Mouse (Mus musculus): ENCODE measurements around the gene Kyat1.

The Kyat1 gene

DNA sequence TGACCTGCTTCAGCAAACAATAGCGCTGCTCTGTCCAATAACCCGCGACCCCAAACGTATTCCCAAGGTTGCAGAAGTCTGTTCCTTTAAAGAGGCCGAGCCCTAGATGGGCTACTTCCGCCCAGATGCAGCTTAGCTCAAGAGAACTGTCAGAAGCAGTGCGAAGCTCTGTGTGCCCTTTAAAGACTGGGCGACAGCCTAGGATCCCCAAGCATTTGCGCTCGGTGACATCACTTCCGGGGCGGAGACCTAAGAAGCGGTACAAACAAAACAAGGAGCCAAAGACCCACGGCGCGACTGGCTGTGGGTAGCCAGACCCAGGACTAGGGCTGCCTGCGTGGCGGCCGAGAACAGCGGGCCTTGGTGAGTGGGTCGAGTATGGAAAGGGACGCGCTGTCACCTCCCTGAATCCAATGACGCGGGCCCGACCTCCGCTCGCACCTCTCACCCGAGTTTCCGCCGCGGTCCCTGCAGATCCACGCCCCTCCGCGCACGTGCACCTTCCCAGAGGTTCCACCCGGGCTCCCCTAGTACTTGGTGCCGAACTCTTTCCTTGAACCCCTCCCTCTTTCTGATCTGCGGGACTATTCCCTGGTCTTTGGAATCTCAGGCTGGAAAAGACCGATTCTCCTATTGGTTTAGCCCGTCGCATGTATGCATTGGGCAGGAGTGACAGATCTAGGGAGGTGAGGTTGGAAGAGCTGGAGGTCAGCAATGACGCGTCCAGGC lies at the start of gene Kyat1:
Gene Kyat1 (minus strand): TSS at position 219 of the 729 bp plus-strand sequence.
- peak; percentile 91 for DNase-seq (ENCODE audit: low spot score)

DNA sequence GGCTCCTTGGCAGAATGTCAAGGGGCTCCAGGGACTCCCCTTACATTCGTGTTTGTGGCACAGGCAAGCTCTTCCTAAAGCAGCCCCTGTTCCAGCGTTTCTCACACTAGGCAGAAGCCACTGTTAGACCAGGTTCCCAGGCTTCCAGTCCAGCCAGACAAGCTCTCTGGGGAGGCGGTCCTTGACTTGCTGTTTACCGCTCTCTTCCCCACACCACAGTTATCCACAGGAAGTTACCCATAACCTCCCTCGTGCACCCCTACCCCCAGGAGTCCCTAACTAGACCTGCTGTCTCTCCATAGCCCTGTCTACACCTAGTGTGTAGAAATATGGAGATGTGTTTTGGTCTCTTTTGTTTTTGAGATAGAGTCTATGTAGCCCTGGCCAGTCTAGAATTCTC lies 48.2 kb upstream of the Kyat1 start:
- DNase-seq (ENCODE audit: low spot score): no peak

DNA sequence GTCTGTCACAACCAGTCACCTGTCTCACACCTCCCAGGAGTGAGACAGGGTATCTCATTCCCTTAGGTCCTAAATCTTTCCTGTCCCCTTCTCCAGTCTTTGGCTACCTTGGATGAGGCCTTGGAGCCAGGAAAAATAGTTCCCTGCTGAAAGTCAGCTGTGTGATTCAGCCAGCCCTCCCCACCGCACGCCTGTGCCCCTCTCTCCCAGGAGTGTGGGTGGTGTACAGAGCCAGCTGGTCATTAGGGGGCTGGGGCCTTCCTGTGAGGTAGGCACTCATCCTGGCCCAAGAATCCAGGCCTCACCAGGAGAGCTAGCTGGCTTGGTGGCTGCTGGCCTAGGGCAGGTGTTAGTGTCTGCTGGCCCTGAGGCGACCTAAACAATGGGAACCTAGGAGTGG lies 46.9 kb upstream of the Kyat1 start:
- no peak for DNase-seq (ENCODE audit: low spot score)

DNA sequence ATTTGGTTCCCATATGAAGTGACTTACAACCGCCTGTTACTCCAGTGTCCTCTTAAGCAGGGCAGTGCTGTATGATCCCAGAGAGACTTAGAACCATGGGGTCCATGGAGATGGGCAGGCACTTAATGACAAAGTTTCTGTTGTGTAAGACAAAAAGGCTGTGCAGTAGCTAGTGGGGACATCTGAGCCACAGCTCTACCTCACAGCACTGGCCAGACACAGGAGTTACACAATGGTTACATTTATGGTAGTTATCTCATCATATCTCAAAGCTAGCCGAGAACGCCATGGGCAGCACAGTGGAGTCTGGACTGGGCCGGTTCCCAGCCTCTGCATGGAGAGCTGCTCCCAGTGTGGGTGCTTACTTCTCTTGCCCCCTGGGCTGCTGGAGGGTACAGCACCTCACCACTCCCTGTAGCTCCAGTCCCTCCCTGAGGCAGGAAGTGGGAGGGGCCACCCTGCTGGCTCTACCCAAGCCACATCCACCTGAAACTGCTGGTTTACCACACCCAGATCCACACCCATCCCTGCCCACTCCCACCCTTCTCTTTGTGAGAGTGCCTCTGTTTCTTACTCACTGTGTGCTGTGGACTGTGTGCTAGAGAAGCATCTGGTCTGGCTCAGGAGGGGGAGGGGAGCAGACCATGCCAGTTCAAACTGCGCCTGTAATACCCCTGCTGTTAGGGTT lies 45.9 kb upstream of the Kyat1 start:
- DNase-seq (ENCODE audit: low spot score): peak; percentile 57

DNA sequence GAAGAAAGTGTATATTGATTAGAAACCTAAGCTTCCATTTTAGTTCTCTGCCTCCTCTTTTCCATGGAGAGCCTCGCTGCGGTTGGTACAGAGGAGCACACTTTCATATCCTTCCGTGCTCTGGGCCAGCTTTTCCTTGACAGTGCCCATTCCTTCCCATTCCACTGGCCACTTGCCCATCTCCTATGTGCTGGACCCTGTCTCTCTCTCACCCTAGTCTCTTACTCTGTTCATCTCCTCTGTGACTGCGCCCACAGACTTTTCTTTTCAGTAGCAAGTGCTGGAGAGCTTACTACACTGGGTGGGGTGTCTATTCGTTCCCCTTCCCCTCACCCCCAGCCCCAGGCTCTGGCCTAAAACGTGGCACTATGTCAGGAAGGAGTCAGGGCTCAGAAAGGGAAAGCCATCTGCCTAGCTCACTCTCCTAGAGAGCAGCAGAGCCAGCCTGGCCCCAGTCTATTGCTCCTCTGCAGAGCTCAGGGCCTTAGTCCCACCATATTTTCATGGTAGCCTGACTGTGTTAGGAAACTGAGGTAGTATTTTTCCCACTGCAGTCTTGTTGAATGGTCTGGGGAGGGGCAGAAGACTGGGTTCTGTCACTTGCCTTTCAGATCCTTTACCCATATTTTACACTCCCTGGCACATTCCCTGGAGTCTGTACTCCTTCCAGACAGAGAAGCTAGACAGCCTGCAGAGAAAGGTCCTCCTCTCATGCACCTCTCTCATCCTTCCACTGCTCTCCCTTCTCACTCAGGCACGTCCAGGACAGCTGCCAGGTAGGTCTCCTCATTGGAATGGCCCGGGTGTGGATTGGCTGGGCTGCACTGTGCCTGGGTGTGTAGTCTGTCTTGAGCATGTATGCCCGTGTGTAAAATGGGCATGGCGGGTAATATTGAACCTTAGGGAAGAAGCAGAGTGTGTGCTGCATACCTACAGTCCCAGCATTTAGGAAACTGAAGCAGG lies 44.8 kb upstream of the Kyat1 start:
- no peak for DNase-seq (ENCODE audit: low spot score)

DNA sequence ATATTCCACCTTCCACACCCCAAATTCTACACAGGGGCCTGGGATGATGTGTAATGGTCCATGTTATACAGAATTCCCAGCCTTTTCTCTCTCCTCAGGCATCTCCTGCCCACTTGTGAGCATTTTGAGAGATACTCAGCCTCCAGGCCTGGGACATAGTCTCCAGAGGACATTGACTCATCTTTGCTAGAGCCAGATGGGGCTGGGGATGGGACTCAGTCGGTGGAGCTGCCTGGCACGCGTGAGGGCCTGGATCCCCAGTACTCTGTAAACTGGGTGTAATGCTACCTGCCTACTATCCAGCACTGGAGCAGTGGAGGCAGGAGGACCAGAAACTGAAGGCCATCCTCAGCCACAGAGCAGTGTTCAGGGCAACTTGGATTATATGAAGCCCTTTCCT lies 43.5 kb upstream of the Kyat1 start:
- no peak for DNase-seq (ENCODE audit: low spot score)

DNA sequence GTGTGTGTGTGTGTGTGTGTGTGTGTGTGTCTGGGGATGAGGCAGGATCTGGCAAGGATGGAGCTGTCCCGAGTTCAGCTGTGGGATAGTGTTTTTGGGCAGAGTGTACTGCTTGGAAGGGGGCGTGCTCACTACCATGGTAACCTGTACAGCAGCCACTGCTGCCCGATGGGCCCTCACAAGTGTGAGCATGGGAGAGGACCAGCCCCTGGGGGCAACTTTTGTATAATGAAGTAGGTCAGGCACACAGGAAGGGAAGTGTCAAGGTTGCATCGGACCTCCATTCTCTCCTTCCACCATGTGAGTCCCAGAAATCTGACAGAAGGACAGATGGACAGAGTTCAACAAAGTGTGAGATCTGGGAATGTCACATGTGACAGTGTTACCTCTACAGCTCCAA lies 42.0 kb upstream of the Kyat1 start:
- no peak for DNase-seq (ENCODE audit: low spot score)

DNA sequence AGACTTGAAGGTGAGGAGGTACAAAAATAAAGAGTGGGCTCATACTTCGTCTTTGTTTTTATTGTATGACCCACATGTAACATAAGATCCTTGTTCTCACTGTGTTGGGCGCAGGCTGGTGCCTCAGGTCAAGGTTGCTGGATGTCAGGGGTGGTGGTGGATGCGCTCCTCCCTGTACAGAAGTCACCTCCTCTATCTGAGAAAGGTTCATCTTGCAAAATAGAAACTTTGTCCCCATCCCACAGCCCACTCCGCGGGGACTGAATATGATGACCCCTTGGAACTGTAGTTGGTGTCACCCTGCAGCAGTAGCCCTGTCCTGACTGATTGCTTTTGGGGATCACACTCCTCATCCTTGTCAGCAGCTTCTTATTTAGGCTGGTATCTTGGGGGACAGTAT lies 41.4 kb upstream of the Kyat1 start:
- no peak for DNase-seq (ENCODE audit: low spot score)

DNA sequence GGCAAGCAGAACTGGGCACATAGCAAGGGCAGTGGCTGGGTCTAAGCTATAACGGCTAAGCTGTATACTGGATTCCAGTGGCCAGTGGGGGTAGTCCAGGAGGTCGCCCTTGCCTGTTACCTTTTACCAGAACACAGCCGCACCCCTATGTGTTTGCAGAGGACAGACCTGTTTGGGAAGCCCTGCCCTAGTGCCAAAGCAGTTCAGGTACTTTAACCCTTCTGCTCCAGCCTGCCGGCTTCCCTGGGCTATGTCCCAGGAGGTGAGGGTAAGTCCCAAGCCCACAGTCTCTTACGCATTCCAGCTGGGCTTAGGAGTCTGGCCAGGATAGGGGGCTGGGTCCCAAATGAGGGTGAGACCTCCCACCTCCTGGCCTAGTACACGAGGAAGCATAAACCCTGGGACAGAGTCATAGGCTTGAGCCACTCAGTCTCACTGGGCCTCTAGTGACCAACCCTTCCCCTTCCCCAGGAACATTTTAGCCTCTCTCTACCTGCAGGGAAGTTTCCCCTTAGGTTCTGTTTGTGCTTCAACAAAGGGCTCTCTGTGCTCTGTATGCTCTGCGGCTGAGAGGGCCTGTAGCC lies 39.0 kb upstream of the Kyat1 start:
- DNase-seq (ENCODE audit: low spot score): no peak

DNA sequence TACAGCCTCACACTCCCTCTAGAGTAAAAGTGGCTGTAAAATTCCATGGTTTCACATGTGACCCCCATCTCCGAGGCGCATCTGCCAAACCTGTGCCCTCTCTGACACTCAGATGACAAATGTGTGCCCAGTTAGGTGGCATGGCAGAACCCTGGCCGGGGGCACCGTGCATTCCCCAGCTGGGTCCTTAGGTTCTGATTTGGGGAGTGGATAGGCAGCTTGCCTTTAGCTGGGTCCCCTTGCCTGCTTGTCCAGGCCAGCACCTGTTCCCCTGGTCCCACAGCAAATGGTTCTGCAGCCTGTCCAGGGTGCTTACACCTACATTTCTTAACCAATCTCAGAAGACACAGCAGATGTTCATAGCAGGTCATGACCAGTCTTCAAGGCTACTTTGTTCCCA lies 37.7 kb upstream of the Kyat1 start:
- DNase-seq (ENCODE audit: low spot score): no peak

DNA sequence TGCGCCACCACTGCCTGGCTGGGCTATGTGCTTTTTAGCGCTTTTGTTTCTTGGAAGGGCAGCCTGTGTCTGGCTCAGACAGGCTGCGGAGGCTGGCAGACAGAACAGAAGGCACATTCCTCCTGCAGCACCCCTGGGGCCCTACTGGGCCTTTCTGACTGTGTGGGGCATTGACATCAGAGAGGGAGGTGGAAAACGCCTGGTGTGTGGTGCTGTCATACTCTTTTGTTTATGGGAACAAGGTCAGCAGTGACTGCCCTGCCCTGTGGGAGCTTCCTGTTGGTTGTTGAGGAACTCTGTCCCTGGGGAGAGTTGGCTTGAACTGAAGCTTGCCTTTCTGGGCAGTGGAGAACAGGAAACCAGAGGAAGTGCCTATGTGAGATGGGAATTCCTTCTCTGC lies 36.9 kb upstream of the Kyat1 start:
- no peak for DNase-seq (ENCODE audit: low spot score)

DNA sequence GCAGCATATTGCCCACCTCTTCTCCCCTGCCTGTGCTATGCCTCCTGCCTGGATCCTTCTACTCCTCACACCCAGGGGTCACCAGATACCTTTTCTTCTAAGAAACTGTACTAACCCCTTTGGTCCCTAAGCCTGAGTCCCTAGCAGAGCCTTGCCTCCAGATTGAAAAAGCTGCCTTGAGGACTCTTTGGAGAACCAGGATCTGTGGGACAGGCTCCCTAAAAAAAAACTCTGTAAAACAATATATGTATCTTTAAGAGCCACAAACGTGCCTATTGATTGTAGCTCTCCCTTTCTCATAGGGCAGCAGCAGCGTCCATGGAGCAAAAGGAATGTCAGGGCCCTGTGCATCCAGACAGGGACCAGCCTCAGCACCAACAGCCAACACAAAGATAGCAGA lies 34.6 kb upstream of the Kyat1 start, which contains the start of gene Gm28035:
Gene Gm28035 (plus strand): TSS at position 301 of the 400 bp plus-strand sequence.
- no peak for DNase-seq (ENCODE audit: low spot score)

DNA sequence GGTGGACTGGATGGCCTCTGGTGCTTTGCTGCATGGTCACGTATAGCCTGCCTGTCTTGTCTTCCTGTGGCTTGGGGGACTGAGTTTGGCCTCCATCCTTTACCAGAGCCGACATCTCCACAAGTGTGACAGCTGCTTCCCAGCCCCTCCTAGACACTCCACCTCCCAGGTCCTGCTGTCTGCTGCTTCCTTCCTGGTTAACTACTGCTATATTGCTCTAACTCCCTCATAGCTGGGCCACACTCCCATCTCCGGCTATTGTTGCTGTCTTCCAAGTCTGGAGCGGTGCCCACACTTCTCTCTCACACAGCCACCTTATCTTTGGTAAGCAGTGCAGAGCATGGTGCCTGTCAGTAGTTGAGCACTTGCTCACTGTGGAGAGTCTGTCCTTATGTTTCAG lies 34.1 kb upstream of the Kyat1 start:
- peak; percentile 53 for DNase-seq (ENCODE audit: low spot score)

DNA sequence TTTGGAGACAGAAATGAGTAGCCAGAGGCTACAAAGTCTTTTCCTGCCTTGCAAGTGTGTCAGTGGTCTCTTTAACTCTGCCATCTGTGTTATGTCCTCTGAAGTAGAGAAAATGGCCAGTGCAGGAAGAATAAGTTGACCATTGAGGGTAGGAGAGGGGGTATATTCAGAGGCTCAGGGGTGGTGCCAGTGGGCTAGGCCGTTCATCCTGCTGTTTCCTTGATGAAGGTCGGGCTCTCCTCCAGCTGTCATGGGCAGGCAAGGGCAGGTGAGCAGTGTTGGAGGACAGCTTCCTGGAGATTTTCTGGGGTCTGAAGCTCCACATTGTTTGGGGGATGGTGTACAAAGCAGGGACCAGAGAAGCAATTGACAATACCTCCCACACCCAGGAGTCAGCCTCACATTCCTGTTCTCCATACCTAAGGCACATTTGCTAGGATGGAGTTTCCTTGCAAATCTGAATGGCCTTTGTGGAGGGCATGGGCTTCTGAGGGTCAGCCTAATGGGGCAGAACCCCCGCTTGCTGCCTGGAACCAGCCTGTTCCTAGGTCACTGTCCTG lies 33.3 kb upstream of the Kyat1 start:
- no peak for DNase-seq (ENCODE audit: low spot score)

DNA sequence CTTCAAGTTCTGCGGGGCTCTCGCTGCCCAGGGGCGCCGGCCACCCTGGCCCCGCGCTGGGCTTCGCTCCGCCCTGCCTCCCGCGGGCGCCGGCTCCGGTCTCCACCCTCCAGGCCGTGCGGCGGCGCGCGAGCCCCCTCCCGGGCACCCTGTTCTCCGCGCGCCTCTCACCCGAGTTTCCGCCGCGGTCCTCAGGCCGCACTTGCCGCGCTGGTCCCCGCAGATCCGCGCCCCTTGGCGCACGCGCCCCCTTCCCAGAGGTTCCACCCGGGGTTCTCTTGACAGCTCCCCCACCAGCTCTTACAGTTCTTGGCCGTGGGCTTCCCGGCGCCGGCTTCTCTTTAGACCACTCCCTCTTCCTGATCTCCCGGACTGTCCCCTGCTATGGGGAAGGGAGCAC lies 32.2 kb upstream of the Kyat1 start:
- no peak for DNase-seq (ENCODE audit: low spot score)

DNA sequence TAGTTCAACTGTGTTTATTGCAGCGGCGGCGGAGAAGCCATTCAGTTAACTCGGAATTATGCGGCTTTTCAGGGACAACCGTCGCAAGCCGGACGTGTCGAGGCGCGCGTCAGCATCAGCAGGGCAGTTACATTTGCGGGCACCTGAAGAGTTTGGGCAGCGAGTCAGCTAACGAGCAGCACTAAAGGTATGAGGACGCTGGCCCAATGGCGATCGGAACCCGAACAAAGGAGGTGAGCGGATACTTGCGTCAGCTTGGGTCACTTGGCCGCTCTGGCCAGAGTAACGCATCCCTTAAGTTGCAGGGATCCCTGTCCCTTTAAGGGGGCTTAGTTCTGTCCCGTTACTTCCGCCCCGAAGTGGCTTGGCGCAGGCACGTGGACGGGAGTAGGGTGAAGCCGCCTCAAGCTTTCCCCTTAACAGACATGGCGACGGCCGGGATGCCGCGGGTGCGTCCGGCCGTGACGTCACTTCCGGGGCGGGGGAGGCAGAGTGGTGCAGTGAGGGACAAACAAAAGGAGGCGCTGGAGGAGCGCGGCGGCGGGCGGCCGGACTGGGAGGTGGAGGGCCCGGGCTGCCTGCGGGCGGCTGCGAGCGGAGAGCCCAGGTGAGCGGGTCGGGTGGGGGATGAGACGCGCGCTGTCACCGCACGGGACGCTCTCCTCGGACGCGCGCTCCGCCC lies 31.7 kb upstream of the Kyat1 start, which contains the start of gene Lrrc8a:
Gene Lrrc8a (plus strand): TSS at position 517 of the 682 bp plus-strand sequence.
- DNase-seq (ENCODE audit: low spot score): peak; percentile 96

DNA sequence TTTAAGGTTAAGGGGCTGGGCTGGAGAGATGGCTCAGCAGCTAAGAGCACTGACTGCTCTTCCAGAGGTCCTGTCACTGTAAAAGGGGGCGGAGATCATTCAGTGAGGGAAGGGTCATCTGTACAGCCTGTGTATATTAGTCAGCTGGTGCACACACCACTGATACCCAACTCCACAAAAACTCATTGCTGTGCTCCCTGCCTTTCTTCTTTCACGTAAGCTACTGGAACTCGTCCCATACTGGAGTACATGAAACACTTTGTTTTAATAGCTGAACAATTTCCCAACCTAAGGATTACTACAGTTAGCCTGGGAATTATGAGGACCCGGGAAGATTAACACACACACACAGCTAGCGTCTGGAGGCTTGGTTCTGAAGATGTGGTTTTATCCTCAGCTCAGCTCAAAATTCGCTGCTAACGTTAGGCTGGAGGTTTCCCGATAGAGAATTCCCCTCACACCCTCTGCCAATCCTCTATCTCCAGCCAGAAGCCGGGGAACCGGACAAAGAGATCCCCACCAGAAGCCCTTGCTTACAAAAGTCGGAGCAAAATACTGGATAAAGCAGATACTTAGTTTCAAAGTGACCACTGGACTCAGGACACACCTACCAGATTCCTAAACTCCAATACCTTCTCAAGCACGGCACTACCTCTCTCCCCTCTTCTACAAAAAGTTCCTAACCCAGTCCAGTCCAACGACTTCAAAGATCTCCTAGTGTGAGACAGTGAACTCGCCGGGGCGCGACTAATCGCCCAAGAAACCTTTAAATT lies 31.0 kb upstream of the Kyat1 start:
- peak; percentile 31 for DNase-seq (ENCODE audit: low spot score)

DNA sequence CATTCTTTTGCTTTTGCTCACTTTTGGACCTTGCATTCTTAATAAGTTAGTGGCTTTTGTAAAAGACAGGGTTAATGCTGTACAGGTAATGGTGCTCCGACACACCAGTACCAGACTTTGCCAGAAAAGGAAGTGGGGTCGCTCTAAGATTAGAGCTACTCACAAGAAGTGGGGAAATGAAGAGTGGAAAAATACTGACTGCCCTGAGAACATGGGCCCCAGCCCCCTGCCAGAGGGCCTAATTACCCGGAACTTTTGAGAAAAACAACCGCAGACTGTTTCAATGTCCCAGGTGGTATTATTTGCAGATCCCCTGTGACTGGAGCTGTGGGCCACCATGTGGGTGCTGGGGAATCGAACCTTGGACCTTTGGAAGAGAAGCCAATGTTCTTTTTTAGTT lies 29.9 kb upstream of the Kyat1 start:
- DNase-seq (ENCODE audit: low spot score): no peak

DNA sequence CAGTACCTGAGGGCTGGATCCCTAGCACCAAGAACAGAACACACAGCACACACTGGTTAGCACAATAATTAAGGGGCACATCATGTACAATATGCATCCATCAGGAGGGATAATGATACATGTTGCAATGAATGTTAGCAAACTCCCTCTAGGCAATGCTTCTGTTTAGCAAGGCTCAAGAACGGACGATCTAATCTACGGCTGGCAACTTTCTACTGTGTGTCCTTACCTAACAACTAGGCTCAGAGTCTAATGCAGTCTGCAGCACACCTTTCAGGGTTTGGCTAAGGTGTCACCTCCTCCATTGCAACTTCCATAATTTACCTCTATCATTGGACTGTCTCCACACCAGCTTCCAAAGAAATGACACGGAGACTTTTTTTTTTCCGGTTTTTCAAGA lies 10.6 kb upstream of the Kyat1 start:
- DNase-seq (ENCODE audit: low spot score): no peak

DNA sequence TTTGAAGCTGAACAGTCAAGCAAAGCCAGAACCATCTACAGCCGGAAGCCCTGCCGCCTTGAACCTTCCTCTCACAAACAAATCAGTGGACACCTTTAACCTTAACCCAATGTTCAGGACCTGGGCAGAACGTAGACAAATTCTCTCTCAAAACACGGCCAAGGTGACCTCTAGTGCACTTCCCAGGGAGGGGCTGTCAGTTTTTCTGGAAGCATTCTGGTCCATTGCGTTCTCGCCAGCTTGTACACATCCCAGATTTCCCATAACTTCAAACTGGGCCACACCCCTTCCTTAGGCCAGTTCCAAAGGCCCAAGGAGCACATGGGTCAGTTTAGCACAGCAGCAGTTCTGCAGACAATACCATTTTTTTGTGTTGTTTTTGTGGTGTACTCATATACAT lies 9.8 kb upstream of the Kyat1 start:
- no peak for DNase-seq (ENCODE audit: low spot score)
